Mouse (Mus musculus) kidney, adult 2 months (tissue): Measurements from ENCODE around the gene Tgfbr1. TPM values are rescaled to one million over a fixed set of nuclear protein-coding genes. Genes with fewer than 3 reads are reported as not detected.

ENCODE experiments used
- DNase-seq: peaks from one replicate; pipeline ENCODE4 v3.0.0; 2021
- H3K27ac ChIP-seq: fragments of 200-500 bp; 2 replicates; pipeline ENCODE4 v1.5.1; 2012; ENCODE audit warnings: low read depth, low read length, control low read depth, inconsistent platforms; ENCODE audit not compliant: insufficient read depth
- H3K27me3 ChIP-seq: fragments of 200-500 bp; replicated peaks from 2 replicates; pipeline ENCODE4 v1.6.1; 2012; ENCODE audit warnings: mild to moderate bottlenecking, moderate library complexity, low read length, inconsistent platforms; ENCODE audit not compliant: control insufficient read depth, insufficient read depth
- H3K36me3 ChIP-seq: fragments of 200-500 bp; 2 replicates; pipeline ENCODE4 v1.6.1; 2012; ENCODE audit warnings: mild to moderate bottlenecking, moderate library complexity, low read length, inconsistent platforms; ENCODE audit not compliant: control insufficient read depth, insufficient read depth
- H3K4me1 ChIP-seq: fragments of 200-500 bp; 2 replicates; pipeline ENCODE4 v1.6.1; 2011; ENCODE audit warnings: low read length; ENCODE audit not compliant: control insufficient read depth, insufficient read depth
- H3K4me3 ChIP-seq: fragments of 200-500 bp; 2 replicates; pipeline ENCODE4 v1.5.1; 2011; ENCODE audit warnings: mild to moderate bottlenecking, low read depth, low read length, control low read depth; ENCODE audit not compliant: insufficient read depth
- CTCF ChIP-seq: fragments of 200-500 bp; conservative IDR thresholded peaks from 2 replicates; pipeline ENCODE4 v1.5.1; 2011; ENCODE audit warnings: low read depth, mild to moderate bottlenecking, control low read depth, low read length, moderate library complexity, mixed read lengths; ENCODE audit not compliant: insufficient read depth, insufficient read length
- POLR2A ChIP-seq: fragments of 200-500 bp; IDR thresholded peaks from one replicate; pipeline ENCODE4 v1.6.1; 2011; ENCODE audit warnings: low read depth, low read length, control low read depth
- WGBS: fragments of 180-500 bp; shearing (Covaris S2); methylation state at CpG from one replicate; pipeline ENCODE4 v1.1.7; 2018; 5-methylcytosine and 5-hydroxymethylcytosine counted together
- polyA plus RNA-seq: library from polyadenylated mRNA; depleted of rRNA; stranded (reverse); fragments of >200 nt; gene quantifications from 2 replicates; pipeline ENCODE4 v1.2.3, GENCODE M21; 2012

Tgfbr1 gene
- polyA plus RNA-seq, 1 experiment, result 10.8 TPM

GRCm38 (mm10) chr4:47313710-47314410, 39.2 kb upstream of the Tgfbr1 start:
- no peaks in the 10 kb centered on the region for H3K36me3 ChIP-seq
- peak; percentile 11 for DNase-seq
- H3K4me1 ChIP-seq, result no peaks in the 10 kb centered on the region
- WGBS, result 77% methylated on average over 8 of the region's 8 CpGs
- H3K27me3 ChIP-seq, result no peaks in the 10 kb centered on the region
- 0 out of 2 replicates have a peak overlapping the region, but pooled peaks have one; percentile 1 for H3K27ac ChIP-seq
- TF ChIP-seq POLR2A (no peak), CTCF (no peak)
- no peak overlapping the region for H3K4me3 ChIP-seq

- TF ChIP-seq POLR2A (no peak), CTCF (no peak)
- 60% methylated on average over 2 of the region's 2 CpGs for WGBS
- H3K27ac ChIP-seq, result no peak overlapping the region
- no peaks in the 10 kb centered on the region for H3K36me3 ChIP-seq
- H3K4me1 ChIP-seq, result no peaks in the 10 kb centered on the region
- DNase-seq, result peak; percentile 38
- no peaks in the 10 kb centered on the region for H3K27me3 ChIP-seq
- no peak overlapping the region for H3K4me3 ChIP-seq
Measured at GRCm38 (mm10) chr4:47315458-47315857, 37.6 kb upstream of the Tgfbr1 start.

GRCm38 (mm10) chr4:47316432-47316831, 36.6 kb upstream of the Tgfbr1 start:
- H3K4me1 ChIP-seq, result no peaks in the 10 kb centered on the region
- H3K4me3 ChIP-seq, result no peak overlapping the region
- H3K27ac ChIP-seq, result no peak overlapping the region
- no peak for DNase-seq
- no peak for TF ChIP-seq CTCF
- no peak for TF ChIP-seq POLR2A
- 69% methylated on average over 6 of the region's 6 CpGs for WGBS
- no peaks in the 10 kb centered on the region for H3K36me3 ChIP-seq
- no peaks in the 10 kb centered on the region for H3K27me3 ChIP-seq

GRCm38 (mm10) chr4:47319561-47320321, 33.3 kb upstream of the Tgfbr1 start:
- H3K27ac ChIP-seq, result peak overlapping the region; percentile 41; the same call in 1 of the 2 replicates
- 80% methylated on average over 10 of the region's 10 CpGs for WGBS

GRCm38 (mm10) chr4:47322315-47322714, 30.7 kb upstream of the Tgfbr1 start:
- Histone ChIP-seq H3K36me3 (no peaks in the 10 kb centered on the region), H3K27me3 (no peaks in the 10 kb centered on the region), H3K4me3 (no peak overlapping the region), H3K27ac (no peak overlapping the region), H3K4me1 (no peaks in the 10 kb centered on the region)
- TF ChIP-seq CTCF (no peak), POLR2A (no peak)
- DNase-seq, result no peak
- WGBS, result 86% methylated on average over 3 of the region's 3 CpGs

More at GRCm38 (mm10) chr4:47319561-47320321, 33.3 kb upstream of the Tgfbr1 start:
- TF ChIP-seq CTCF (no peak), POLR2A (no peak)
- DNase-seq, result no peak
- H3K4me1 ChIP-seq, result no peaks in the 10 kb centered on the region
- H3K4me3 ChIP-seq, result no peak overlapping the region
- no peaks in the 10 kb centered on the region for H3K27me3 ChIP-seq
- no peaks in the 10 kb centered on the region for H3K36me3 ChIP-seq

- no peak for DNase-seq
- no peak overlapping the region for H3K4me3 ChIP-seq
- TF ChIP-seq POLR2A, result no peak
- no peak for TF ChIP-seq CTCF
- 82% methylated on average over 1 of the region's 1 CpGs for WGBS
- no peaks in the 10 kb centered on the region for H3K36me3 ChIP-seq
- H3K27ac ChIP-seq, result no peak overlapping the region
- no peaks in the 10 kb centered on the region for H3K27me3 ChIP-seq
- H3K4me1 ChIP-seq, result no peaks in the 10 kb centered on the region
Measured at GRCm38 (mm10) chr4:47324206-47324605, 28.8 kb upstream of the Tgfbr1 start.

- DNase-seq, result no peak
- Histone ChIP-seq H3K27ac (no peak overlapping the region), H3K27me3 (no peaks in the 10 kb centered on the region), H3K4me3 (no peak overlapping the region), H3K4me1 (no peaks in the 10 kb centered on the region), H3K36me3 (no peaks in the 10 kb centered on the region)
- 66% methylated on average over 3 of the region's 3 CpGs for WGBS
- TF ChIP-seq CTCF (no peak), POLR2A (no peak)
Measured at GRCm38 (mm10) chr4:47327782-47328181, 25.2 kb upstream of the Tgfbr1 start.
